Mouse (Mus musculus) erythroblast, adult 5-6 weeks (primary cell): ENCODE measurements at regions not wholly inside any gene's neighbourhood (a gene's known extent, or its start where the extent isn't known, plus 50 kb on each side); places are given as distances from the start of the nearest gene placed in this dataset.
A peak's percentile ranks its signal among the peaks of the same experiment; 100 is the strongest.
"Not testable (repeated sequence)": the region's sequence is repeated elsewhere in the genome, so short reads cannot be mapped to it uniquely, and the experiment has no call there.

ENCODE experiments used
- ATAC-seq: replicated peaks from 2 replicates; pipeline ENCODE4 v1.8.0; 2016; ENCODE audit warnings: moderate number of reproducible peaks, mild to moderate bottlenecking, moderate TSS enrichment, inconsistent platforms; ENCODE audit not compliant: poor library complexity, low FRiP score, severe bottlenecking

GRCm38 (mm10) chr17:13432256-13432655 lies 77.9 kb downstream of the Tcp10c start:
- not testable (repeated sequence) for ATAC-seq

- not testable (repeated sequence) for ATAC-seq
Observed at GRCm38 (mm10) chr17:13434146-13434545, 79.8 kb downstream of the Tcp10c start.

GRCm38 (mm10) chr17:13438790-13439189 lies 84.4 kb downstream of the Tcp10c start:
- ATAC-seq: not testable (repeated sequence)

GRCm38 (mm10) chr17:13440708-13441530 lies 86.5 kb downstream of the Tcp10c start:
- not testable (repeated sequence) for ATAC-seq

- ATAC-seq: not testable (repeated sequence)
Observed at GRCm38 (mm10) chr17:13442229-13442628, 87.9 kb downstream of the Tcp10c start.

- not testable (repeated sequence) for ATAC-seq
Observed at GRCm38 (mm10) chr17:13456869-13457600, 102.7 kb downstream of the Tcp10c start.

GRCm38 (mm10) chr17:13457942-13458341 lies 103.6 kb downstream of the Tcp10c start:
- not testable (repeated sequence) for ATAC-seq

- not testable (repeated sequence) for ATAC-seq
Observed at GRCm38 (mm10) chr17:13458814-13459213, 104.4 kb downstream of the Tcp10c start.

GRCm38 (mm10) chr17:13462663-13463062 lies 108.3 kb downstream of the Tcp10c start:
- not testable (repeated sequence) for ATAC-seq

GRCm38 (mm10) chr17:13465822-13466221 lies 111.5 kb downstream of the Tcp10c start:
- not testable (repeated sequence) for ATAC-seq

- ATAC-seq: not testable (repeated sequence)
Observed at GRCm38 (mm10) chr17:13469867-13470380, 115.6 kb downstream of the Tcp10c start.

GRCm38 (mm10) chr17:13472460-13473062 lies 118.2 kb downstream of the Tcp10c start:
- ATAC-seq: no peak

- no peak for ATAC-seq
Observed at GRCm38 (mm10) chr17:13474310-13475094, 120.1 kb downstream of the Tcp10c start.

- no peak for ATAC-seq
Observed at GRCm38 (mm10) chr17:13478866-13479571, 124.6 kb downstream of the Tcp10c start.

- no peak for ATAC-seq
Observed at GRCm38 (mm10) chr17:13479572-13480063, 125.2 kb downstream of the Tcp10c start.

GRCm38 (mm10) chr17:13481445-13482085 lies 127.2 kb downstream of the Tcp10c start:
- ATAC-seq: peak; percentile 82

- ATAC-seq: no peak
Observed at GRCm38 (mm10) chr17:13482136-13482535, 127.8 kb downstream of the Tcp10c start.
